Mouse (Mus musculus) liver, embryonic 14.5 days (tissue): ENCODE results near the gene Cemip. TPM values are rescaled to one million over a fixed set of nuclear protein-coding genes. Genes with fewer than 3 reads are reported as not detected.

Experiments
- ATAC-seq: fragments of 200-750 bp; cut with Nextera tagmentation; 2 replicates; pipeline ENCODE4 v1.8.0; 2017; ENCODE audit warnings: moderate number of reproducible peaks, mild to moderate bottlenecking, moderate library complexity; ENCODE audit not compliant: insufficient read depth
- DNase-seq, 3 experiments: peaks; one replicate each; pipeline ENCODE4 v3.0.0-alpha.2; 2012 to 2013; ENCODE audit warnings: low read depth in 3 of 3, low spot score in 3 of 3
- H3K27ac ChIP-seq: fragments of 300-500 bp; sonication (generic); 2 replicates; pipeline ENCODE4 v1.5.1; 2014; ENCODE audit warnings: moderate library complexity, mild to moderate bottlenecking, control low read depth, inconsistent platforms
- H3K27me3 ChIP-seq: fragments of 300-500 bp; sonication (generic); 2 replicates; pipeline ENCODE4 v1.6.1; 2014; ENCODE audit warnings: mild to moderate bottlenecking, low read length, moderate library complexity; ENCODE audit not compliant: control insufficient read depth, insufficient read depth
- H3K36me3 ChIP-seq: fragments of 300-500 bp; sonication (generic); replicated peaks from 2 replicates; pipeline ENCODE4 v1.6.1; 2014; ENCODE audit warnings: low read depth; ENCODE audit not compliant: control insufficient read depth, insufficient read depth
- H3K4me1 ChIP-seq, 2 experiments: fragments of 200-500 bp in 1 of 2; fragments of 300-500 bp in 1 of 2; sonication (generic) in 1 of 2; replicated peaks; 2 replicates each; pipeline ENCODE4 v1.6.1; 2012 to 2014; ENCODE audit warnings: antibody characterized with exemption in 1 of 2, inconsistent platforms in 1 of 2, low read length in 1 of 2; ENCODE audit not compliant: control insufficient read depth in 2 of 2, insufficient read depth in 2 of 2
- H3K4me2 ChIP-seq: fragments of 300-500 bp; sonication (generic); 2 replicates; pipeline ENCODE4 v1.6.1; 2014; ENCODE audit warnings: low read depth, mild to moderate bottlenecking, control low read depth, moderate library complexity
- H3K4me3 ChIP-seq, 2 experiments: fragments of 200-500 bp in 1 of 2; fragments of 300-500 bp in 1 of 2; sonication (generic) in 1 of 2; 2 replicates each; pipeline ENCODE4 v1.5.1; 2012 to 2014; ENCODE audit warnings: low read depth in 2 of 2, low read length in 2 of 2, mild to moderate bottlenecking in 2 of 2, control low read depth in 1 of 2, inconsistent platforms in 1 of 2, moderate library complexity in 1 of 2; ENCODE audit not compliant: insufficient read depth in 1 of 2
- H3K9ac ChIP-seq: fragments of 300-500 bp; sonication (generic); replicated peaks from 2 replicates; pipeline ENCODE4 v1.6.1; 2014; ENCODE audit warnings: mild to moderate bottlenecking, control low read depth, moderate library complexity
- H3K9me3 ChIP-seq: fragments of 300-500 bp; sonication (generic); 2 replicates; pipeline ENCODE4 v1.6.1; 2016; ENCODE audit warnings: low read length, mixed read lengths; ENCODE audit not compliant: control insufficient read depth
- CTCF ChIP-seq: IDR thresholded peaks from 2 replicates; pipeline ENCODE4 v1.5.1; 2016; ENCODE audit warnings: antibody characterized with exemption, low read depth, control low read depth
- EP300 ChIP-seq: IDR thresholded peaks from 2 replicates; pipeline ENCODE4 v1.6.1; 2016; ENCODE audit warnings: antibody characterized with exemption, low read depth
- WGBS: fragments of 180-500 bp; shearing (Covaris S2); extraction: QIAGEN DNeasy Blood & Tissue Kit; methylation state at CpG from one replicate; pipeline ENCODE4 v1.1.7; 2014; ENCODE audit not compliant: insufficient replicate concordance; 5-methylcytosine and 5-hydroxymethylcytosine counted together
- polyA plus RNA-seq, 2 experiments: library from polyadenylated mRNA; depleted of rRNA in 1 of 2; stranded (reverse) in 1 of 2; unstranded in 1 of 2; fragments of >200 nt; fragmentation: Nextera tagmentation in 1 of 2; extraction: Ambion mirVana in 1 of 2; gene quantifications; 2 replicates each; pipeline versions ENCODE4 v1.2.1 to v1.2.3; 2012 to 2014

Cemip gene
- polyA plus RNA-seq, 2 experiments = 0.02 to 0.06 TPM

DNA sequence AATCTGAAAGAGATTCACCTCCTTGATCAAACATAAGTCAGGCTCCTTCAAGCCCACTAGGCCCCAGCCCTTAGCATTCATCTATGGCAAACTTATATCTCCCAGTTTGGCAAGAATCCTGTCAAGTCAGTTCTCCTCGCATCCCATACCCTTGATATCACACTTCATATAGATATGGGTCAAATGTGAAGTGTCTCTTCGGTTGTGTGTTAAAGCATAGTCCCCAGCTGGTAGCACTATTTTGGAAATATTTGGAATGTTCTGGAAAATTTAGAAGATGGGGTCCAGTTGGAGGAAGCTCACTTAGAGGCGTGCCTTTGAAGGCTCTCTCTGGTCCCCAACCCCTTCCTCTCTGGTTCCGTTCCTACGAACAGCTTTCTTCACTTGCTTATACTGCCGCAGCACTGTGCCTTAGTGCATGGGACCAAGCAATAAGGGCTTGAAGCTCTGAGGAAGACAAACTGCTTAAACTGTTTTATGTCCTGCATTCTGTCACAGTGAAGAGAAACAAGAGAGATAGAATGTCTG lies 172.8 kb downstream of the Cemip start:
- Histone ChIP-seq H3K36me3 (no peaks in the 10 kb centered on the region), H3K27ac (no peak overlapping the region), H3K4me3 (no peak overlapping the region), H3K27me3 (no peaks in the 10 kb centered on the region), H3K9me3 (no peaks in the 10 kb centered on the region), H3K9ac (no peak overlapping the region), H3K4me2 (no peak overlapping the region), H3K4me1 (no peaks in the 10 kb centered on the region)
- 65% methylated on average over 6 of the region's 6 CpGs for WGBS
- ATAC-seq (no peak), DNase-seq (no peak)
- TF ChIP-seq CTCF = no peak
- TF ChIP-seq EP300 = no peak

DNA sequence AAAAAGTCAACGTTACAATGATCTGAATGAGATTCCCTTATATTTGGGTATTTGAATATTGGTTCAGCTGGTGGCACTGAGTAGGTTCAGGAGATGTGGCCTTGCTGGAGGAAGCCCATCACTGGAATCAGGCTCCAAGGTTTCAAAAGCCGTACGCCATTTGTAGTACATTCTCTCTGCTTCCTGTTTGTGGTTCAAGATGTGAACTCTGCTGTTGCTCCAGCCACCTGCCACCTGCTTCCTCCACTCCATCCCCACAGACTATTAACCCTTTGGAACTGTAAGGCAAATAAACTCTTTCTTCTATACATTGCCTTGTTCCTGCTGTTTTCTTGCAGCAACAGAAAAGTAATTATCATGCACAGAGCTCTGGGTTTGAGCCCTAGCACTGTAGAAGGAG lies 174.4 kb downstream of the Cemip start:
- no peaks in the 10 kb centered on the region for H3K36me3 ChIP-seq
- no peak overlapping the region for H3K4me3 ChIP-seq
- no peaks in the 10 kb centered on the region for H3K9me3 ChIP-seq
- WGBS = 30% methylated on average over 3 of the region's 3 CpGs
- TF ChIP-seq EP300 (no peak), CTCF (no peak)
- ATAC-seq (no peak), DNase-seq (no peak)
- H3K27me3 ChIP-seq = no peaks in the 10 kb centered on the region
- H3K27ac ChIP-seq = no peak overlapping the region
- no peaks in the 10 kb centered on the region for H3K4me1 ChIP-seq
- no peak overlapping the region for H3K9ac ChIP-seq
- no peak overlapping the region for H3K4me2 ChIP-seq

DNA sequence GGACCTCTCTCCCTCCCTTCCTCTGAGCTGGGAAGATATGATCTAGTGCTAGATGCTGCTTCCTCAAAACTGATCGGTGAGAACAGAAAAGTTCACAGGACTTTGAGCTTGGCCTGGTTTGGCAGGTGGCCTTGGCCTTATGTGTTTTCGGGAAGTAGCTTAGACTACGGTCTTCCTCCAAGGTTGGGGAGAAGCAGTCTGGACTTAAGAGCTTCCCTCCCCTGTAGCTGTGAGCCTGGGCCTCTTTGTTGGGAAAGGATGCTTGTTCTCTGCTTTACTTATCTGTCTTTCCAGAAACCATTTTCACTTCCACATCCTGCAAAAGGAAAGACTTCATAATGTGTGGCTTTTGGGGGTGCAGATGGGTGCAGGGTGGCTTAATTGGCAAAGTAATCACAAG lies 181.5 kb downstream of the Cemip start:
- no peak overlapping the region for H3K9ac ChIP-seq
- H3K4me3 ChIP-seq = no peak overlapping the region
- no peak for DNase-seq
- 28% methylated on average over 3 of the region's 3 CpGs for WGBS
- H3K27me3 ChIP-seq = no peaks in the 10 kb centered on the region
- H3K4me2 ChIP-seq = no peak overlapping the region
- peaks cover 12% of the 10 kb centered on the region for H3K36me3 ChIP-seq
- H3K4me1 ChIP-seq = peaks cover 0 to 7% of the 10 kb centered on the region in 2 experiments; a peak in 2 of 4 replicates
- no peak for ATAC-seq
- no peaks in the 10 kb centered on the region for H3K9me3 ChIP-seq
- no peak overlapping the region for H3K27ac ChIP-seq
- TF ChIP-seq EP300 (no peak), CTCF (no peak)

DNA sequence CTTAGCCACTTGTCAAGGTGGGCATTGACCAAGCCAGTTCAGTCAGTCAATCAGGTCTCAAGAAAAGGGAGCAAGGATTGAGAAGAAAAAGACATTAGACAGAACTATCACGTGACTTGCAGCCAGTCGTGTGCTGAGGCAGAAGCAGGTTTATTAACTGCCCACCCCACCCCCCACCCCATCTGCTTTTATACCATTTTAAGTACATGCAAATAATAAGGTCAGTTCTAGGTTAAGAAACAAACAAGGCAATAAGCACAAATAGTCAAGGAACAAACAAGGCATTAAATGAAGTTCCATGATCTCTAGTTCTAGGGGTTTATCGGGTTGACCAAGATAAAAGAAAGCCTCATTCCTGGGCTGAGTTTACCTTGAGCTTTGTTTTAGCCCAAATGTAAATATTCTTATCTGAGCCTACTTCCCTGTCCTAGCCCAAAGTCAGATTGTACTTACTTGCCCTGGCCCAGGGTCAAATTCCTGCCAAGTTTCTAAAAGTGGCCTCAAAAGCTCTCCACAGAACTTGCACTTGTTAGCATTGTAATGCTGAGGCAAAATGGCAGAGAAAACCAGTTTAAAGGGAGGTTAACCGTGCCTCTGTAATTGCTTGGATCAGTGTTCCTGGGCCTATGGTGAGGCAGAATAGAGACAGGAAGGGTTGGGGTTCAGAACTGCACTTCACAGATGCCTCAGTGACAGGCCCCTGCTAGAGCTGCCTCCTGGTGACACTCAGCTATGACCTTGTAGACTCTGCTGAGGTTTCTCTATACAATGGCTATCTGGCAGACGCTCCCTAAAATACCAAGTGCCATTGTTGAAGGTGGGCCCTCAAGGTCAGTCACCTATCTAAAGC lies 183.8 kb downstream of the Cemip start:
- no peak overlapping the region for H3K4me3 ChIP-seq
- 63% methylated on average over 5 of the region's 5 CpGs for WGBS
- no peak overlapping the region for H3K27ac ChIP-seq
- H3K4me2 ChIP-seq = no peak overlapping the region
- TF ChIP-seq CTCF = no peak
- no peak for TF ChIP-seq EP300
- H3K9ac ChIP-seq = no peak overlapping the region
- peaks cover 30% of the 10 kb centered on the region for H3K36me3 ChIP-seq
- no peaks in the 10 kb centered on the region for H3K9me3 ChIP-seq
- no peak for DNase-seq
- H3K27me3 ChIP-seq = no peaks in the 10 kb centered on the region
- no peak for ATAC-seq
- peaks cover 17 to 28% of the 10 kb centered on the region in 2 experiments for H3K4me1 ChIP-seq

DNA sequence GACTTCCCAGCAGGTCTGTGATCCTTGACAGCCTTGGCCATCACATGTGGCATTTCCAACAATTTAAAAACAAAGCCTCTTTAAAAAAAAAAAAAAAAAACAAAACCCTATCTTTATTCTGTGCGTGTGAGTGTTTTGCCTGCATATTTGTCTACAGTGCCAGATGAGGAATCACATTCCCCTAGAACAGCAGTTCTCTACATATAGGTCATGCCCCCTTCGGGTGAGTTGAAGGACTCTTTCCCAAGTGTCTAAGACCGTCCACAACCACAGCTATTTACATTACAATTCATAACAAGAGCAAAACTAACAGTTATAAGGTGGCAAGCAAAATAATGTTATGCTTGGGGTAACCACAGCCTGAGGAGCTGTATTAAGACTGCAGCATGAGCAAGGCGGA lies 184.9 kb downstream of the Cemip start:
- TF ChIP-seq CTCF (no peak), EP300 (no peak)
- Histone ChIP-seq H3K4me1 (peaks cover 25 to 36% of the 10 kb centered on the region in 2 experiments), H3K27ac (no peak overlapping the region), H3K9ac (no peak overlapping the region), H3K27me3 (no peaks in the 10 kb centered on the region), H3K4me2 (no peak overlapping the region), H3K4me3 (no peak overlapping the region), H3K9me3 (no peaks in the 10 kb centered on the region), H3K36me3 (peaks cover 38% of the 10 kb centered on the region)
- DNase-seq = no peak
- no peak for ATAC-seq
- 72% methylated on average over 4 of the region's 4 CpGs for WGBS
